Mouse (Mus musculus) heart, adult 9 months (tissue): ENCODE results near the gene Fcgr4.
A peak's percentile ranks its signal among the peaks of the same experiment; 100 is the strongest.
"Not testable (repeated sequence)": the region's sequence is repeated elsewhere in the genome, so short reads cannot be mapped to it uniquely, and the experiment has no call there.

Experiments used
- DNase-seq, 2 experiments: peaks; one replicate each; pipeline ENCODE4 v3.0.0; 2022; ENCODE audit warnings: low spot score in 2 of 2

Gene Fcgr4

GRCm38 (mm10) chr1:171018737-171019136 is at the start of gene Fcgr4:
Fcgr4 (plus strand) TSS chr1:171018920.
- no peak for DNase-seq

- DNase-seq: no peak
Measured at GRCm38 (mm10) chr1:170972494-170972893, 46.2 kb upstream of the Fcgr4 start.

GRCm38 (mm10) chr1:170972936-170973335 is 45.8 kb upstream of the Fcgr4 start:
- DNase-seq: no peak

- DNase-seq: no peak
Measured at GRCm38 (mm10) chr1:170974171-170974570, 44.5 kb upstream of the Fcgr4 start.

GRCm38 (mm10) chr1:170974736-170975135 is 44.0 kb upstream of the Fcgr4 start:
- DNase-seq: no peak

GRCm38 (mm10) chr1:170975350-170975749 is 43.4 kb upstream of the Fcgr4 start:
- not testable (repeated sequence) for DNase-seq

GRCm38 (mm10) chr1:170975751-170976161 is 43.0 kb upstream of the Fcgr4 start:
- DNase-seq: peak in 1 of 2 experiments; percentile 36

- DNase-seq: no peak
Measured at GRCm38 (mm10) chr1:170976447-170976846, 42.3 kb upstream of the Fcgr4 start, which contains the start of gene Fcgr2b. Fcgr2b (minus strand) TSS chr1:170976547.

GRCm38 (mm10) chr1:170978601-170979000 is 40.1 kb upstream of the Fcgr4 start:
- no peak for DNase-seq

GRCm38 (mm10) chr1:170981679-170982078 is 37.0 kb upstream of the Fcgr4 start:
- not testable (repeated sequence) for DNase-seq

GRCm38 (mm10) chr1:170982301-170982700 is 36.4 kb upstream of the Fcgr4 start:
- no peak for DNase-seq

GRCm38 (mm10) chr1:170983066-170983465 is 35.7 kb upstream of the Fcgr4 start:
- DNase-seq: no peak

- peak in 1 of 2 experiments; percentile 19 for DNase-seq
Measured at GRCm38 (mm10) chr1:170985092-170985491, 33.6 kb upstream of the Fcgr4 start.

GRCm38 (mm10) chr1:170985861-170986260 is 32.9 kb upstream of the Fcgr4 start:
- no peak for DNase-seq

- no peak for DNase-seq
Measured at GRCm38 (mm10) chr1:170989656-170990055, 29.1 kb upstream of the Fcgr4 start.

- DNase-seq: no peak
Measured at GRCm38 (mm10) chr1:170992550-170992949, 26.2 kb upstream of the Fcgr4 start.

GRCm38 (mm10) chr1:170996034-170996433 is 22.7 kb upstream of the Fcgr4 start:
- DNase-seq: no peak

- DNase-seq: peak; percentile 28 to 51
Measured at GRCm38 (mm10) chr1:170996753-170997152, 22.0 kb upstream of the Fcgr4 start.

GRCm38 (mm10) chr1:170997756-170998655 is 20.7 kb upstream of the Fcgr4 start:
- DNase-seq: peak; percentile 56 to 70

- DNase-seq: no peak
Measured at GRCm38 (mm10) chr1:170999811-171000210, 18.9 kb upstream of the Fcgr4 start.

GRCm38 (mm10) chr1:171005081-171005480 is 13.6 kb upstream of the Fcgr4 start:
- no peak for DNase-seq

- DNase-seq: no peak
Measured at GRCm38 (mm10) chr1:171005586-171005985, 13.1 kb upstream of the Fcgr4 start.

GRCm38 (mm10) chr1:171006335-171006734 is 12.4 kb upstream of the Fcgr4 start:
- no peak for DNase-seq
